In the genomic region with DNA sequence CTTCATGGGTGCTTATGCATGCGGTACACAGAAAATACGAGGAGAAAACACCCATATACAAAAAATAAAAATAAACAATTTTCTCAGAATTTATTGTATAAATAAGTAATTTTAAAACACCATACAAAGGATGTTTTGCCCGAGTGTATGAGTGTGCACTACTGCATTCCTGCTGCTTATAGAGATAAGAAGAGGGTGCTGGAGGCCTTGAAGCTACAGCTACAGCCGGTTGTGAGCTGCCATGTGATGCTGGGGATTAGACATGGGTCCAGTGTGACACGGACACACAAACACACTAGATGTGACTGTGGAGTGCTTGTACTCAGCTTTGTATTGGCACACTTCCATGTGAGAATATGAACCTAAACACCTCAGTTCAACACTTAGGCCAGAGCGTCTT, we compare ENCODE assay signal across 17 mouse cellular contexts.
"Had no signal": no experiment of that assay in that cellular context is flagged by ENCODE, and none has a peak within 500 bp of the region (broad histone marks: within the 10 kb centered on the region; RNA-seq: fewer than 3 reads in every experiment).

No protein-coding gene starts in this region.

- H3K4me2 ChIP-seq: liver, embryonic 15.5 days; lung, embryonic 15.5 days; midbrain, embryonic 11.5 days; midbrain, embryonic 13.5 days; midbrain, embryonic 15.5 days; neural tube, embryonic 12.5 days; stomach, embryonic 15.5 days had no signal

- H3K27me3 ChIP-seq: liver, embryonic 15.5 days; lung, embryonic 15.5 days; midbrain, embryonic 13.5 days; midbrain, embryonic 15.5 days; neural tube, embryonic 12.5 days; stomach, embryonic 15.5 days had no signal

- H3K9ac ChIP-seq: liver, embryonic 15.5 days; lung, embryonic 15.5 days; midbrain, embryonic 13.5 days; midbrain, embryonic 15.5 days; neural tube, embryonic 12.5 days; stomach, embryonic 15.5 days had no signal

- H3K9me3 ChIP-seq: liver, embryonic 15.5 days; lung, embryonic 15.5 days; midbrain, embryonic 13.5 days; midbrain, embryonic 15.5 days; neural tube, embryonic 12.5 days; stomach, embryonic 15.5 days had no signal

- ATAC-seq: lung, postnatal 0 days; midbrain, embryonic 13.5 days; midbrain, embryonic 15.5 days had no signal

- H3K4me1 ChIP-seq: lung, embryonic 15.5 days; midbrain, embryonic 13.5 days; midbrain, embryonic 15.5 days; neural tube, embryonic 12.5 days had no signal

- H3K27ac ChIP-seq: liver, embryonic 15.5 days; lung, embryonic 15.5 days; macrophage; midbrain, embryonic 13.5 days; midbrain, embryonic 15.5 days; neural tube, embryonic 12.5 days; stomach, embryonic 15.5 days; stomach, postnatal 0 days had no signal

- DNase-seq: lung, adult 2 months; lung, postnatal 14 days; lung, postnatal 36 days; right cerebral cortex, postnatal 14 days; thymus, adult 2 months; thymus, postnatal 25 days; thymus, postnatal 4 days had no signal

- H3K4me3 ChIP-seq: liver, embryonic 15.5 days; lung, embryonic 15.5 days; midbrain, embryonic 13.5 days; midbrain, embryonic 15.5 days; neural tube, embryonic 12.5 days; stomach, embryonic 15.5 days had no signal
